In genomic region chr2:128187277-128187676, GRCm38 (mm10) we compare ENCODE assay signal across 19 mouse cellular contexts.
DNase-seq lines count a peak whose midpoint lies in the region; ATAC-seq lines count a peak whose summit lies in the region.
"Had no signal": no experiment of that assay in that cellular context is flagged by ENCODE, and none has a peak within 500 bp of the region (broad histone marks: within the 10 kb centered on the region; RNA-seq: fewer than 3 reads in every experiment).

No protein-coding gene starts in this region.

- ATAC-seq in heart, embryonic 15.5 days (replicated peaks; ENCODE audit: insufficient number of reproducible peaks, insufficient read depth, low FRiP score, low read depth): peak; percentile 92
- ATAC-seq: forebrain, embryonic 13.5 days had no signal

- no peak overlapping the region for H3K27ac ChIP-seq in heart, embryonic 10.5 days
- H3K27ac ChIP-seq in heart, embryonic 15.5 days: peak overlapping the region; percentile 78
- H3K27ac ChIP-seq: embryonic facial prominence, embryonic 12.5 days; forebrain, embryonic 13.5 days; limb, embryonic 13.5 days had no signal

- no peak overlapping the region for H3K4me3 ChIP-seq in heart, embryonic 10.5 days
- no peak overlapping the region for H3K4me3 ChIP-seq in heart, embryonic 15.5 days
- H3K4me3 ChIP-seq: embryonic facial prominence, embryonic 12.5 days; erythroblast, embryonic 14.5 days; forebrain, embryonic 13.5 days; limb, embryonic 13.5 days had no signal

- H3K36me3 ChIP-seq in heart, embryonic 10.5 days: no peaks in the 10 kb centered on the region
- H3K36me3 ChIP-seq in heart, embryonic 15.5 days: no peaks in the 10 kb centered on the region
- H3K36me3 ChIP-seq: embryonic facial prominence, embryonic 12.5 days; limb, embryonic 13.5 days had no signal

- H3K9me3 ChIP-seq in heart, embryonic 10.5 days: no peaks in the 10 kb centered on the region
- H3K9me3 ChIP-seq in heart, embryonic 15.5 days (replicated peaks): no peaks in the 10 kb centered on the region
- H3K9me3 ChIP-seq: embryonic facial prominence, embryonic 12.5 days; forebrain, embryonic 13.5 days; limb, embryonic 13.5 days had no signal

- H3K4me2 ChIP-seq in heart, embryonic 15.5 days: no peak overlapping the region
- H3K4me2 ChIP-seq: embryonic facial prominence, embryonic 12.5 days; forebrain, embryonic 13.5 days; limb, embryonic 13.5 days; lung, embryonic 14.5 days had no signal

- no peaks in the 10 kb centered on the region for H3K27me3 ChIP-seq in heart, embryonic 10.5 days (ENCODE audit: insufficient read depth, poor library complexity, severe bottlenecking)
- H3K27me3 ChIP-seq in heart, embryonic 15.5 days: no peaks in the 10 kb centered on the region
- H3K27me3 ChIP-seq: CH12.LX; embryonic facial prominence, embryonic 12.5 days; forebrain, embryonic 13.5 days; limb, embryonic 13.5 days had no signal

- WGBS in heart, embryonic 10.5 days: 79% methylated on average over 1 of the region's 1 CpGs
- 57% methylated on average over 1 of the region's 1 CpGs for WGBS in heart, embryonic 15.5 days

- peaks cover 25% of the 10 kb centered on the region for H3K4me1 ChIP-seq in heart, embryonic 10.5 days
- peaks cover 29% of the 10 kb centered on the region for H3K4me1 ChIP-seq in heart, embryonic 15.5 days (replicated peaks)
- H3K4me1 ChIP-seq: forebrain, embryonic 13.5 days had no signal

- no peak overlapping the region for H3K9ac ChIP-seq in heart, embryonic 15.5 days
- H3K9ac ChIP-seq: embryonic facial prominence, embryonic 12.5 days; forebrain, embryonic 13.5 days; limb, embryonic 13.5 days; lung, embryonic 14.5 days had no signal

- peak; percentile 98 for DNase-seq in heart, adult 11 months
- DNase-seq in heart, embryonic 10.5 days (ENCODE audit: low spot score): no peak
- peak; percentile 66 for DNase-seq in heart, adult 8-10 months (ENCODE audit: low spot score)
- DNase-seq in heart, postnatal 4 days: peak; percentile 76
- no peak for DNase-seq in spleen, postnatal 14 days (ENCODE audit: low spot score in 2 of 2)
- no peak for DNase-seq in layer of hippocampus, adult 18-20 months (ENCODE audit: low spot score in 2 of 2)
- DNase-seq: cerebellum, adult 11 months; cerebellum, postnatal 10 days; gastrocnemius, postnatal 14 days; kidney, adult 11 months; lung, embryonic 14.5 days; lung, postnatal 4 days; thymus, postnatal 36 days had no signal

Comparison
In these comparisons a context has a peak if more than half of its experiments do, and no peak if none do; other contexts are left out.
1. DNase-seq: peak in heart, adult 11 months (single experiment), heart, adult 8-10 months (single experiment) and heart, postnatal 4 days (single experiment); none in heart, embryonic 10.5 days (single experiment), spleen, postnatal 14 days (0 of 2) and layer of hippocampus, adult 18-20 months (0 of 2).